Mouse (Mus musculus) urinary bladder, postnatal 4 days (tissue): Measurements from ENCODE around the gene Reep3.

ENCODE experiments used
- DNase-seq, 2 experiments: peaks; one replicate each; pipeline ENCODE4 v3.0.0; 2021 to 2022; ENCODE audit warnings: low spot score in 2 of 2

Reep3 gene

DNA sequence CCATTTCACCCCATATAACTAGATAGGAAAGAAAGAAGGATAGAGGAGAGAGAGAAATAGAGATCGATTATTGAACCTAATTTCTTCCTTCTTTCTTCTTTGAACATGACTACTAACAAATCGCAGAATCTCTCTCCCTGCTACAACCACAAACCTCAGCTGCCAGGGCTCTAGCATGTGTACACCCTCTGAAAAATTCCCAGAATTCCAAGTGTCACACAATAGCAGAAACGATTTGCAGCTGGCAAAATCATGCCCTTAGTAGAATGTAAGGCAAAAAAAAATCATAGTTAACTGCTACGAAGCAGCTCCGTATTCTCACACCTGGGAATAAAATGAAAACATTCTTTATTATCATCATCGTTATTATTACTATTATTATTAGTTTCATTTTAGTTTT, 122.9 kb downstream of the Reep3 start:
- DNase-seq: no peak

DNA sequence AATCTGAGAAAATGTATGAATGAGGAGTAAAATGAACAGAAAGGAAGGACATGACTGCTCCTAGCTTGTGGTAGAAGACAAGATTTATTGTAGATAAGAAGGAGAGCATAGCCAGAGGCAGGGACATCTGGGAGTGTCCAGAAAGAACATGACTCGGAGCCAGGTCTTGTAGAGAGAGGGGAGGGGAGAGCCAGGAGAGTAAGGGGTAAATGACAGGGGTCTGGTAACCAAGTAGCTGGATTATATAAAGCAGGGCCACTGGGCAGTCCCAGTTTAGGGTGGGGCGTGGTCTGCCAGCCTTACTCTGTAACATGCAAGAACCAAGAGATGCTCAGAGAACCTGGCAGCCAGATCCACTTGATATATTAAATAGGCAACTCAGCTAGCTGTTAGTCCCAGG, 123.5 kb downstream of the Reep3 start:
- DNase-seq: no peak

DNA sequence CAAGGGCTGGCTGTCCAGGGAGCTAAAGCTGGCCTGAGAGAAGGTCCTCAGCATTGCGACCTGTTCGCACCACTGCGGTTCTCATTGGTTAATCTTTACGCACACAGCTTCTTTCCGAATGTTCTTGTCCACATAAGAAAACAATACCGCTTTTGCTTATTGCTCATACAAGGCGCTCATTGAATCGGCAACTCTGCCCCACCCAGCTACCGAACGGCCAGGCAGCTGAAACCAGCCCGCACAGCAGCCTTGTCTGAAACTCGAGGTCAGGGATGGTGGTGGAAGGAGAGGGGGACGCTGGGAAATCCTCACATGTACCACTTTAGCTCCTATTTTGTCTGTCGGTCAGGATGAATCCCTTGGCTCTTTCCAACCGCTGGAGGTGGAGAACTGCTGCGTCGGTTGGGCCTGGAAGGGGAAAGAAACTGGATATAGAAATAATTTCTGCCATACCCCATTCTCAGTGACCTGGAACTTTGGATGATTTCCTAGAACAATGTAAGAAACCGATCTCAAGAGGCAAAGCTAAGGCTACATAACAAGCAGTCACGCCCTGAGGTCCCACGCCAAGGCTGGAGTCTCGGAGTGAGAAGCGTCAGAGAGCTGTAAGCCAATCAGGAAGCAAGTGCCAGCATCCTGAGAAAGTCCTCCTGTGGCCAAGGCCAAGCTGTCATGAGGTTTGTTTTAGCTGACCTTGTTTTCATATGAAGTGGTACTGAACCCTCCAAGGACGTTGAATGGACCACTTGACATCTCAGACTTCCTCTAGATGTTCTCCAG, 126.2 kb downstream of the Reep3 start:
- DNase-seq: no peak

DNA sequence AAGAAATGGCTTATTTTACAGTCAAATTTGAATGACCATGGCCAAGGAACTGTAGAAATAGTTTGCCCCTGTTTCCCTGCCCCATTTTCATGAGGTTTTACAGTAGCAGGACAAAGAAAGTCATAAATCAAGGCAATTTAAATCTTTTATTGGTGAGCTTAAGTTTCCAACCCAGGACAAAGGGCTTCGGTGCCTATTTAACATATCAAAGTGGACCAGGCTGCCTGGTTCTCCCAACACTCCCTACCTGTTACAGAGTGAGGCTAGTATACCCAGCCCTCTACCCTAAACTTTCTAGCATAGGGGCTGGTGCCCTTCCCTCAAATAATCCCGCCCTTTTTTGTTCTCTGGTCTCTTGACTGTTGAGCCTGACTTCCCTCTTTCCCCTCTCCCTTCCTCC, 127.2 kb downstream of the Reep3 start:
- no peak for DNase-seq

DNA sequence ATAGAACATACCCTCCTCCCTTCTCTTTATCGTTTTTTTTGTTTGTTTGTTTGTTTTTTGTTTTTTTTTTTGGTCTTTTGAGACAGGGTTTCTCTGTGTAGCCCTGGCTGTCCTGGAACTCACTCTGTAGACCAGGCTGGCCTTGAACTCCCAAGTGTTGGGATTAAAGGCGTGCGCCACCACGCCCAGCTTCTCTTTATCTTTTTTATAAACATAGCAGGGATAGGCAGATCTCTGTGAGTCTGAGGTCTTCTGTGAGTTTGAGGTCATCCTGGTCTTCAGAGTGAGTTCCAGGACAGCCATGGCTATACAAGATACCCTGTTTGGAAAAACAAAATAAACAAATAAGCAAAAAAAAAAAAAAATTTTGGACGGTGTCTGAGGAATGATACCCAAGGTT, 127.7 kb downstream of the Reep3 start:
- DNase-seq: no peak

DNA sequence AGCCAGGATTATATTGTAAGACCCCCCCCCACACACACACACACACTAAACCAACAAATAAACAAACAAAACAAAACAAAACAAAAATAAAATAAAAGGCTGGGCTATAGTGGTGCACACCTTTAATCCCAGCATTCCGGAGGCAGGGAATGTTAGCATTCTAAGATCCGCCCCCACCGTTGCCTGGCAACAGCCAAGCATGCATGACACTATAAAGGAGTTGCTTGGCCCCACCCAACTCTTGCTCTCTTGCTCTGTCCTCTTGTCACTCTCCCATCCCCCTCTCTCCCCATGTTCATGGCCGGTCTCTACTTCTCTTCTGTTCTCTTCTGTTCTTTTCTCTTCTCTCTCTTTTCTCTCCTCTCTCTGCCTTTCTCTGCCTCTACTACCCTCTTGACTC, 128.2 kb downstream of the Reep3 start:
- no peak for DNase-seq

DNA sequence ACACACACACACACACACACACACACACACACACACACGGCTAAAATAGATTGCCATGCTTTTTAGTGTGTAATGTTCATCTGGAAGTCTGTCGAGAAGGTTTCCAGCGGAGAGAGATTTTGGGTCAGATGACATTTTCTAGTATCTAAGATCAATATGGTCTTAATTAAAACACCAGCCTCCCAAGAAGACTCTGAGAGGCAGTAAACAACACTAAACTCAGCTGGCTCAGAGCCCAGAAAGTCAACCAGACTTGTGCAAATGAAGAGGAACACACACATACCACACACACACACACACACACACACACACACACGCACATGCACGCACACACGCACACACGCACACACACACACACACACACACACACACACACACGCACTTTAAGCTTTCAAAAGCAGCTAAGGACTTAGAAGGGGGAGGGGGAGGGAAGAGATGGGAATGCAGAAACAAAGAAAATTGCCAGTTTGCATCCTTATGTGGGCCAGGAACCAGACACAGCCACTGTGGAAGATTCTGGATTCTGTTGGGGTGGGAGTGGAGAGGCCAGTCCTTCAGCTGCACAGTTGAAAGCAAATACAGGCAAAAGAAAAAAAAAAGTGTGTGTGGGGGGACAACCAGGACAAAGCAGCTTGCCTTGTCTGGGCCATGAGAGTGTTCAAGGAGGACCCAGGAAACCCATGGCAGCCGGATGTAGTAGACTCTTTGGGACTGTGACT, 130.2 kb downstream of the Reep3 start:
- peak in 1 of 2 experiments; percentile 44 for DNase-seq

DNA sequence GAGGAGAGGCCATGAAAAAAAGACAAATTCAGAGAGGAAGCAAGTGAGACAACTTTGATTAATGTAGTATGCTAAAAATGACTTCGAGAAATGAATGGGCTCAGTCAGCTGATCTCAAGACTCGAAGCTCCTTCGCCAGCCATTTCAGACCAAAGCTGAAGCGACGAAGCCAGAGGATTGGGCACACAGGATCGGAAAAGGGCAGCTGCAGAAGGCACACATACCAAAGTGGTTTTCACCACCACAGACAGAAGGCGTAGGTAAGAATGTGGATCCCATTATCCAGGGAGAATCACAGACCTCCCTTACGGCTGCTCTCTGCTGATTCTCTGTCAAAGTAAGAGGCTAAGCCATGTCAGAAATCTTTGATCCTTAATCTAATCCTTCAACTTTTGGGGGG, 136.6 kb downstream of the Reep3 start:
- DNase-seq: no peak
